Mouse (Mus musculus): ENCODE measurements around the gene 1700013G24Rik.

GRCm38 (mm10) chr4:137436979-137437669 is 16.0 kb upstream of the 1700013G24Rik start:
- TF ChIP-seq CTCF (IDR thresholded peaks at IDR 0.05; ENCODE audit: low read depth, low read length) (no peak), EP300 (IDR thresholded peaks at IDR 0.05; ENCODE audit: insufficient read depth, low read depth, low read length) (no peak), POLR2A (IDR thresholded peaks at IDR 0.05; ENCODE audit: insufficient read depth, low read length) (no peak)

Data from ES-Bruce4 (cell line).